Mouse (Mus musculus): ENCODE data around the gene Tpst2. TPM values are rescaled to one million over a fixed set of nuclear protein-coding genes. Genes with fewer than 3 reads are reported as not detected.

The Tpst2 gene
- total and polyA plus RNA-seq, 3 experiments: 36.9 to 43.6 (median 38.3) TPM

- 3% methylated on average over 55 of the region's 64 CpGs for WGBS
- Histone ChIP-seq H3K4me3 (peak within 1 kb of the TSS; percentile 94), H3K36me3 (ENCODE audit: control insufficient read depth, insufficient read depth, low read length) (no peaks in the 10 kb centered on the region), H3K79me2 (replicated peaks; ENCODE audit: control insufficient read depth, insufficient read depth, low read length) (no peaks in the 10 kb centered on the region), H3K9ac (ENCODE audit: low read depth, low read length) (peak within 1 kb of the TSS; percentile 91), H3K27me3 (ENCODE audit: control insufficient read depth, insufficient read depth, low read length) (no peaks in the 10 kb centered on the region), H3K4me1 (ENCODE audit: control insufficient read depth, insufficient read depth, low read length) (peaks cover 3% of the 10 kb centered on the region), H3K27ac (peak within 1 kb of the TSS; percentile 80)
- TF ChIP-seq POLR2A (IDR thresholded peaks at IDR 0.05; ENCODE audit: insufficient read depth, low read depth, low read length): peak; percentile 53; the same call in 1 of the 2 replicates
- peak; percentile 33 for TF ChIP-seq CTCF (IDR thresholded peaks at IDR 0.05)
- TF ChIP-seq EP300 (IDR thresholded peaks at IDR 0.05; ENCODE audit: insufficient read depth, low read depth, low read length): no peak
- intact Hi-C loops (cut with DNase I): loop anchor here (1.0 to 5.0 kb wide), 2 partner anchors 16 to 85 kb away; partner anchors contain the start of gene Tfip11
- DNase-seq: peak; percentile 89 to 94
Observed at GRCm38 (mm10) chr5:112342463-112343204, 66.1 kb downstream of the Tpst2 start, which contains the start of the genes Srrd and Hps4. Gene Srrd (minus strand): TSS chr5:112343040. Gene Hps4 (plus strand): TSS chr5:112343083.

- TF ChIP-seq CTCF (IDR thresholded peaks at IDR 0.05) (no peak), POLR2A (IDR thresholded peaks at IDR 0.05; ENCODE audit: insufficient read depth, low read depth, low read length) (no peak), EP300 (IDR thresholded peaks at IDR 0.05; ENCODE audit: insufficient read depth, low read depth, low read length) (no peak)
- Histone ChIP-seq H3K27ac (peak overlapping the region; percentile 80), H3K4me3 (peak overlapping the region; percentile 94), H3K27me3 (ENCODE audit: control insufficient read depth, insufficient read depth, low read length) (no peaks in the 10 kb centered on the region), H3K9ac (ENCODE audit: low read depth, low read length) (peak overlapping the region; percentile 91), H3K4me1 (ENCODE audit: control insufficient read depth, insufficient read depth, low read length) (peaks cover 3% of the 10 kb centered on the region), H3K79me2 (replicated peaks; ENCODE audit: control insufficient read depth, insufficient read depth, low read length) (no peaks in the 10 kb centered on the region), H3K36me3 (ENCODE audit: control insufficient read depth, insufficient read depth, low read length) (no peaks in the 10 kb centered on the region)
- intact Hi-C loops (cut with DNase I): loop anchor here (1.0 to 5.0 kb wide), 2 partner anchors 17 to 84 kb away; partner anchors contain the start of gene Tfip11
- no peak for DNase-seq
- under 1% methylated on average over 24 of the region's 24 CpGs for WGBS
Observed at GRCm38 (mm10) chr5:112343205-112343595, 66.7 kb downstream of the Tpst2 start.

- no peaks in the 10 kb centered on the region for H3K79me2 ChIP-seq (replicated peaks; ENCODE audit: control insufficient read depth, insufficient read depth, low read length)
- WGBS: 83% methylated on average over 6 of the region's 6 CpGs
- intact Hi-C loops (cut with DNase I): loop anchor here (5.0 kb wide), 1 partner anchor 83 kb away; no protein-coding TSS in a partner anchor
- no peak overlapping the region for H3K27ac ChIP-seq
- H3K4me1 ChIP-seq (ENCODE audit: control insufficient read depth, insufficient read depth, low read length): peaks cover 3% of the 10 kb centered on the region
- H3K27me3 ChIP-seq (ENCODE audit: control insufficient read depth, insufficient read depth, low read length): no peaks in the 10 kb centered on the region
- no peak for DNase-seq
- H3K36me3 ChIP-seq (ENCODE audit: control insufficient read depth, insufficient read depth, low read length): no peaks in the 10 kb centered on the region
- TF ChIP-seq EP300 (IDR thresholded peaks at IDR 0.05; ENCODE audit: insufficient read depth, low read depth, low read length): no peak
- no peak for TF ChIP-seq CTCF (IDR thresholded peaks at IDR 0.05)
- TF ChIP-seq POLR2A (IDR thresholded peaks at IDR 0.05; ENCODE audit: insufficient read depth, low read depth, low read length): no peak
- no peak overlapping the region for H3K9ac ChIP-seq (ENCODE audit: low read depth, low read length)
- H3K4me3 ChIP-seq: no peak overlapping the region
Observed at GRCm38 (mm10) chr5:112344092-112344960, 67.8 kb downstream of the Tpst2 start.

GRCm38 (mm10) chr5:112346211-112346965 lies 69.9 kb downstream of the Tpst2 start:
- Histone ChIP-seq H3K79me2 (replicated peaks; ENCODE audit: control insufficient read depth, insufficient read depth, low read length) (no peaks in the 10 kb centered on the region), H3K27me3 (ENCODE audit: control insufficient read depth, insufficient read depth, low read length) (no peaks in the 10 kb centered on the region), H3K36me3 (ENCODE audit: control insufficient read depth, insufficient read depth, low read length) (no peaks in the 10 kb centered on the region), H3K27ac (no peak overlapping the region), H3K4me1 (ENCODE audit: control insufficient read depth, insufficient read depth, low read length) (peaks cover 3% of the 10 kb centered on the region), H3K9ac (ENCODE audit: low read depth, low read length) (no peak overlapping the region), H3K4me3 (no peak overlapping the region)
- intact Hi-C loops (cut with DNase I): no loop called here
- 78% methylated on average over 16 of the region's 16 CpGs for WGBS
- peak in 1 of 2 experiments; percentile 34 for DNase-seq
- TF ChIP-seq EP300 (IDR thresholded peaks at IDR 0.05; ENCODE audit: insufficient read depth, low read depth, low read length) (0 out of 2 replicates have a peak, but pooled peaks have one; percentile 15), CTCF (IDR thresholded peaks at IDR 0.05) (no peak), POLR2A (IDR thresholded peaks at IDR 0.05; ENCODE audit: insufficient read depth, low read depth, low read length) (no peak)

- 89% methylated on average over 8 of the region's 8 CpGs for WGBS
- Histone ChIP-seq H3K36me3 (ENCODE audit: control insufficient read depth, insufficient read depth, low read length) (no peaks in the 10 kb centered on the region), H3K27ac (no peak overlapping the region), H3K4me1 (ENCODE audit: control insufficient read depth, insufficient read depth, low read length) (0 out of 2 replicates have a peak, but pooled peaks cover 1% of the 10 kb centered on the region), H3K9ac (ENCODE audit: low read depth, low read length) (no peak overlapping the region), H3K4me3 (no peak overlapping the region), H3K79me2 (replicated peaks; ENCODE audit: control insufficient read depth, insufficient read depth, low read length) (no peaks in the 10 kb centered on the region), H3K27me3 (ENCODE audit: control insufficient read depth, insufficient read depth, low read length) (no peaks in the 10 kb centered on the region)
- intact Hi-C loops (cut with DNase I): no loop called here
- no peak for TF ChIP-seq EP300 (IDR thresholded peaks at IDR 0.05; ENCODE audit: insufficient read depth, low read depth, low read length)
- TF ChIP-seq POLR2A (IDR thresholded peaks at IDR 0.05; ENCODE audit: insufficient read depth, low read depth, low read length): no peak
- no peak for TF ChIP-seq CTCF (IDR thresholded peaks at IDR 0.05)
- no peak for DNase-seq
Observed at GRCm38 (mm10) chr5:112349169-112349568, 72.7 kb downstream of the Tpst2 start.
